Mouse (Mus musculus): Measurements from ENCODE around the gene Acvrl1.
A peak's percentile ranks its signal among the peaks of the same experiment; 100 is the strongest.
"Not testable (repeated sequence)": the region's sequence is repeated elsewhere in the genome, so short reads cannot be mapped to it uniquely, and the experiment has no call there.

Gene Acvrl1

GRCm38 (mm10) chr15:101113176-101113575 lies 15.1 kb upstream of the Acvrl1 start:
- no peak for DNase-seq

GRCm38 (mm10) chr15:101113778-101114177 lies 14.5 kb upstream of the Acvrl1 start:
- not testable (repeated sequence) for DNase-seq

- no peak for DNase-seq
These were observed 12.7 kb upstream of the Acvrl1 start, which contains the start of gene Ankrd33 for GRCm38 (mm10) chr15:101115511-101116110. Gene Ankrd33 (plus strand): TSS chr15:101115755.

GRCm38 (mm10) chr15:101118399-101119125 lies 9.8 kb upstream of the Acvrl1 start:
- DNase-seq = peak; percentile 47 to 72

GRCm38 (mm10) chr15:101121411-101122289 lies 6.7 kb upstream of the Acvrl1 start:
- DNase-seq = no peak

DNA sequence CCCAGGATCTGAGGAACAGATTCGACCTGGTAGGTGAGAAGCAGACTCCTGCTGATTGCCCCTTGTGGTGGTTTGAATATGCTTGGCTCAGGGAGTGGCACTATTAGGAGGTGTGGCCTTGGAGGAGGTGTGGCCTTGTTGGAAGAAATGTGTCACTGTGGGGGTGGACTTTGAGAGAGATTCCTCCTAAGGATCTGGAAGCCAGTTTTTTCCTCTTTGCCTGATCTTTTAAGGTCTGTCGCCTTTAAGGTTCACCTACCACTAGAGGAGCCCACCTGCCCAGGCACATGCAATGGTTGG lies 6.1 kb upstream of the Acvrl1 start:
- no peak for DNase-seq

DNA sequence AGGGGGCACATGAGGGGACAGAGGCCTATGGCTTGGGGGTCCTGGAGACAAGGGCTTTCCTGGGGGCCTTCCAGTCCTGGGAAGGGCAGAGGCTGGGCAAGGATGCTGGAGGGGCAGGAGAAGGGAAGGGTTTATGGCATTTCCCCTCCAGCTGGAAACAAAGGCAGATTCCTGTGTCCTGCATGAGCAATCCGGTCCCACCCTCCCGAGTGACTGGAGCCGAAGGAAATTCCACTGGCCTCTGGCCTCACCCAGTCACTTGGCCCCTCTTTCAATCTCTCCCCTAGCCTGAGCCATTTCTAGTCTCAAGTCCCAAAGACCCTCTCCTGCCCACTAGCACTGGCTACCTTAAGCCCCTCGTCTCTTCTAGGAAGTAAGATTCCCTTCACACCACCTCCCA lies 5.1 kb upstream of the Acvrl1 start:
- no peak for DNase-seq

DNA sequence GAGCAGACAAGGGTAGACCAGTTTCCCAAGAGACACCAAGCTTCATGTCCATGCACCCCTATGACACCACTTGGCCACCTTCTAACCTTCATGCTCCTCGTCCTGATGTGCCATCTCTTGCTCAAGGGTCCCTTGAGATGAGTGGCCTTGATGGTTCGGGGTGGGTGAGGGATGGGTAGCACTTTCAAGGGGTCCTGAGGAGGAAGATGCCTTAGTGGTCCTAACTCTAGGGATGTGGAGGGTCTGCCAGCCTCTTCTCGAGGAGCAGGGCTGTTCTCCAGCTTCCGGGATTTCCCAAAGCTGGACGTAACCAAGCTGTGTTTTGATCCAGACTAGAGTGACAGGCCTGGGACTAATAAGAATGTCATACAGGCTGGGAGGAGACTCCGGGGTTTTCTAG lies 2.8 kb upstream of the Acvrl1 start:
- DNase-seq = no peak

DNA sequence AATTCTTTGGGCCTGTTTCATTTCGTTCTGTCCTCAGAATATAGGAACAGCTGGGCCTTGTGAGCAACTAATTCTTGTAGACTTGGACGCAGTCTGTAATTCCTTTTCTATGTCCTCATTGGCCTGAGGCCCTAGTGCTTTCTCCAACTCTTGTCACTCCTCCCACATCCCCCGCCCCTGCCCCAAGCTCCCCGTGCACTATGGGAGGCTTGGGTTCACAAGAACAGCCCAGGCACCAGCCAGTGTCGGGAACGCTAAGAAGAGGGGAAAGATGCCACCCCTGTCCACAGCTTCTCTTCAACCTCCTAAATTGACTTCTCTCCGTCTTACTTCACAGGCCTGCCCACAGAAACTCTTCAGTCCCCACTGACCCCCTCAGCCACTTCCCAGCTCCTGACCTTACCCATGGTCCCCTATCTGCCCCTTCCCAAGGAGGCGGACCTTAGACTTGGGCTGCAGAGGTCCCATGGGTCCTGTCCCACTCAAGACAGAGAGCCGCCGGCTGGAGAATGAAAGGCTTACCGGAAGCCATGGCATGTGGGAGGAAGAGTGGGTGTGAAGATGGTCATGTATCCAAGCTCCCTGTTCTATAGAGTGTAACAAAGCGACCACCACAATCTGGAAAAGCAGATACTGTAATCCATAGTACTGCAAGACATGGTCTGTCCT lies 1.3 kb upstream of the Acvrl1 start:
- DNase-seq = no peak

- DNase-seq = no peak
These were observed 1.1 kb downstream of the Acvrl1 start for GRCm38 (mm10) chr15:101129412-101129811.

DNA sequence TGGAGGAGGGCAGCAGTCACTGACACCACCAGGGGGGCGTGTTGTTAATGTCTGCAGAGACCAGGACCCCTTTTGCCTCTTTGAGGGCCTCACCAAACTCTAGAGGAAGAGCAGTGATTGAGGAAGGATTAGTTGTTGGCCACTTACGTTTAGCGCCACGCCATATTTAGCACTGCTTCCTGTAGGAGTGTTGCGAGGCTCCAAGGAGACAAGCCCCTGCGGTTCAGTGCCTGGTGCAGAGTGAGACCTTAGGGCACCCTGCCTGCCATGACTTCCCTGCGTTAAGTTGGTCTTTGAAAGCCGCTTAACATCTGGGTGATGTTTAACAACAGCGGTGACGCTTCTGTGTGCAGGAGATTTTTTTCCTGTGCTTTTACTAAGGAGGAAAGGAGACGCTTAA lies 3.2 kb downstream of the Acvrl1 start:
- DNase-seq = no peak

GRCm38 (mm10) chr15:101132041-101132440 lies 3.7 kb downstream of the Acvrl1 start:
- no peak for DNase-seq

DNA sequence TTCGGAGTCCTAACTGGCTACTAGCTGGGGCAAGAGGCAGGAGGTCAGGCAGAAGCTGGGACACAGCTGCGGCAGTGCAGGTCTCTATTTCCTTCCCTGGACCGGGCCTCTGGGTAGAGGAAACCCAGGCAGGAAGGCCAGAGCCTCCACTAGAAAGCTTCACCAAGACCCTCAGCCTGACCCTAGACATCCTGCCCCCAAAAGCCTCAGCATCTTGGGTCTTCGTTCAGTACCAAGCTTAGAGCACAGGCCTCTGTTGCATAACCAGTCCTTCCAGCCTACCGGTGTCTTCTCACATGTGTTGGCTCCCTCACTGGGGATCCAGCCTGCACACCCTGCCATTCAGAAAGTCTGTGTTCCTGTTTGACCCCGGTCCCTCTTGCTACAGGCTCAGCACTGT lies 4.4 kb downstream of the Acvrl1 start:
- no peak for DNase-seq

GRCm38 (mm10) chr15:101133993-101134704 lies 5.8 kb downstream of the Acvrl1 start:
- DNase-seq = peak in 1 of 2 experiments; percentile 25

DNA sequence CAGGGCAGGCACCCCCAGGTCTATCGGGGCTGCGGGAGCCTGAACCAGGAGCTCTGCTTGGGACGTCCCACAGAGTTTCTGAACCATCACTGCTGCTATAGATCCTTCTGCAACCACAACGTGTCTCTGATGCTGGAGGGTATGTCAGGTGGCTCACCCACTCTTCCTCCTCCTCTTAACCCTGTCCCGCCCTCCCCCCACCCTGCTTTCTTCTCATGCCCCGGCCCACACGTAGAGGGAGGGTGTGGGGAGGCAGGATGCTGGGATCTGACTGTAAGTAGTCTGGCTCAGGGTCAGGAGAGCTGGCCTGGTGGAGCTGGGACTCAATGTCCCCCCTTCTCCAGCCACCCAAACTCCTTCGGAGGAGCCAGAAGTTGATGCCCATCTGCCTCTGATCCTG lies 7.1 kb downstream of the Acvrl1 start:
- DNase-seq = no peak

DNA sequence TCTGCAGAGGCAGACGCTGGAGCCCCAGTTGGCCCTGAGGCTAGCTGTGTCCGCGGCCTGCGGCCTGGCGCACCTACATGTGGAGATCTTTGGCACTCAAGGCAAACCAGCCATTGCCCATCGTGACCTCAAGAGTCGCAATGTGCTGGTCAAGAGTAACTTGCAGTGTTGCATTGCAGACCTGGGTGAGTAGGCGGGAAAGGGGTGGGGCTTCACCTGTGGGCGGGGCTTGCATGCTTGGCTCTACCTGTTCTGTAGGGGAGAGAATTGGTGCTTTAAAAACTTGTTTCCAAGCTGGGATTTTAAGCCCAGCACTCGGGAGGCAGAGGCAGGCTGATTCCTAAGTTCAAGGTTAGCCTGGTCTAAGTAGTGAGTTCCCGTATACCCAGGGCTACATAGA lies 9.1 kb downstream of the Acvrl1 start:
- DNase-seq = no peak

GRCm38 (mm10) chr15:101138675-101139074 lies 10.4 kb downstream of the Acvrl1 start:
- no peak for DNase-seq

GRCm38 (mm10) chr15:101139885-101140284 lies 11.6 kb downstream of the Acvrl1 start:
- DNase-seq = peak; percentile 34 to 49

- DNase-seq = no peak
These were observed 12.3 kb downstream of the Acvrl1 start for GRCm38 (mm10) chr15:101140587-101140986.

- peak in 1 of 2 experiments; percentile 54 for DNase-seq
These were observed 12.8 kb downstream of the Acvrl1 start for GRCm38 (mm10) chr15:101141061-101141541.

GRCm38 (mm10) chr15:101142672-101143071 lies 14.3 kb downstream of the Acvrl1 start:
- DNase-seq = no peak

DNA sequence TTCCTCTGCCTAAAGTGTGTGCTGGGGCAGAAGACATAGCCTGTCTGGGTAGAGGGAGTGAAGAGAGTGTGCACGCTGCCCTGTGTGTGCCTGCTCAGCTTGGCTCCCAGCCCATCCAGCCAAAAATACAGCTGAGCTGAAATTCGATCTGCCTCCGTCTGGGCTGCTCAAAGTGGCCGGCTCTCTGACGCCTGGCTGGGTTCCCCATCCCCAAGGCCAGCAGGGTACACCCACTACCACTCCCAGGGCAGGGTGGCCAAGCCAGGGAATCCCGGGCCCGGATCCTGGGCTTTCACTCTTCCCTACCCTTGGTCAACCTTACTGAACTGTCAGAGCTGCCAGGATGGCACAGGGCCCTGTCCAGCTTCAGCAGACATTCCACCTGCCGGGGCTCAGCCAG lies 15.2 kb downstream of the Acvrl1 start:
- peak; percentile 49 to 65 for DNase-seq

Measured in cerebellum, postnatal 10 days (tissue).